Mouse (Mus musculus) Patski (cell line): ENCODE results near the gene Brd2. TPM values are rescaled to one million over a fixed set of nuclear protein-coding genes. Genes with fewer than 3 reads are reported as not detected.
"Not testable (repeated sequence)": the region's sequence is repeated elsewhere in the genome, so short reads cannot be mapped to it uniquely, and the experiment has no call there.

Source experiments
- ATAC-seq: fragments of 100-300 bp; one replicate; pipeline ENCODE4 v1.8.0; 2021
- CTCF ChIA-PET: fragments of 350-600 bp; sonication (Branson Sonifier 250); formaldehyde crosslinking; loops from one replicate; lab custom pipeline; 2022; ENCODE audit warnings: inconsistent platforms; lab: Charles Lee
- POLR2A ChIA-PET: fragments of 350-600 bp; sonication (Branson Sonifier 250); formaldehyde crosslinking; loops from one replicate; lab custom pipeline; 2022; ENCODE audit warnings: antibody characterized with exemption, inconsistent platforms; lab: Charles Lee
- DNase-seq: peaks from one replicate; pipeline ENCODE4 v3.0.0-alpha.2; 2011; ENCODE audit warnings: low read depth, low spot score
- H3K27me3 ChIP-seq: fragments of 371-371 bp; one replicate; pipeline ENCODE4 v1.5.1; 2021
- CTCF ChIP-seq: fragments of 100-300 bp; IDR thresholded peaks from one replicate; pipeline ENCODE4 v1.5.1; 2021
- in situ Hi-C: fragments of 300-500 bp; cut with MboI; formaldehyde crosslinking; loops from 3 replicates; pipeline ENCODE4 v1.11.1; 2018; ENCODE audit warnings: low pct_unique_long_range_greater_than_20kb, mixed read lengths
- polyA plus RNA-seq: library from polyadenylated mRNA; unstranded; gene quantifications from one replicate; pipeline ENCODE4 v1.2.3, GENCODE M21; 2021

Gene Brd2
- 239 TPM for polyA plus RNA-seq

DNA sequence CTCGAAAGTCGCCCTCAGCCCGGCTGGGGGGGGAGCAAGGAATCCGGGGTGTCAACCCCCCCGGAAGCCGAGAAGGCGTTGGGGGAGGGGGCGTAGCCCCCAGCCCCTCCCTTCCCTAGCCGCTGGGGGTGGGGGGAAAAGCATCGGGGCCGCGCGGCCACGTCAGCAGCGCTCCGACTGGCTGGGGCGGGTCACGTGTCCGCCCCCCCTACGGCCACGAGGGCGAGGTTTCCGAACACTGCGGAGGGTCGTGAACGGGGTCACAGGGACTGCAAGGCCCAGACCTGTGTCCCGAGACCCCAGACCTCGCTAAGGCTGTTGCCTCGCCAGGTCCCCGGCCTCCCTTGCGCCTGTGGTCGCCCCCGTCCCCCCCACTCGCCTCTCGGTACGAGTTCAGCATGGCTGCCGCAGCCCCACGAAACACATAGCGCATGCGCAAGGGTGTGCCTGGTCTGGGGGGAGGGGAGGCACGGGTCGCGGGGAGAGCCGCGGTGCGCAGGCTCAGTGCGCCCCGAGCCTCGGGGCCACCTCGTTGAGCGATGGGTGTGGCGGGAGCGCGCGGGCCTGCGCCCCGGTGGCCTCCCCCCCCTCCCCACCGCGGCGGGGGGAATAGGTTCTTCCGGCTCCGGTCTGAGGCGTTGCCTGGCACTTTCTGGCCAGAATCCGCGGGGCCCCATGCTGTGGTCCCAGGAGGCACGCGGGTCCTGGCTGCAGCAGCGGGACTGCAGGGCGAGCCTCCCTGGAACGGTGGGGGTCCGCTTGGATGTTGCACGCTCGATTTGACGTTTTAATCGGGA lies at the start of gene Brd2:
TSS of gene Brd2 (minus strand) at position 447 of the 797 bp plus-strand sequence.
- peak; percentile 23 for ATAC-seq
- ChIA-PET CTCF (interaction anchor here (4.4 to 6.9 kb wide), 2 partner anchors 12 kb away, joined by 33 to 42 read pairs; no protein-coding TSS in a partner anchor), POLR2A (interaction anchor here (0.8 to 1.4 kb wide), 4 partner anchors 7 to 13 kb away, joined by 3 to 5 read pairs (median 4); no protein-coding TSS in a partner anchor)
- in situ Hi-C loops = loop anchor here (25.0 kb wide), 1 partner anchor 1790 kb away; the partner anchor contains the start of genes Atat1, Mrps18b and Ppp1r10
- DNase-seq = peak; percentile 80
- no peaks in the 10 kb centered on the region for H3K27me3 ChIP-seq
- TF ChIP-seq CTCF = no peak

DNA sequence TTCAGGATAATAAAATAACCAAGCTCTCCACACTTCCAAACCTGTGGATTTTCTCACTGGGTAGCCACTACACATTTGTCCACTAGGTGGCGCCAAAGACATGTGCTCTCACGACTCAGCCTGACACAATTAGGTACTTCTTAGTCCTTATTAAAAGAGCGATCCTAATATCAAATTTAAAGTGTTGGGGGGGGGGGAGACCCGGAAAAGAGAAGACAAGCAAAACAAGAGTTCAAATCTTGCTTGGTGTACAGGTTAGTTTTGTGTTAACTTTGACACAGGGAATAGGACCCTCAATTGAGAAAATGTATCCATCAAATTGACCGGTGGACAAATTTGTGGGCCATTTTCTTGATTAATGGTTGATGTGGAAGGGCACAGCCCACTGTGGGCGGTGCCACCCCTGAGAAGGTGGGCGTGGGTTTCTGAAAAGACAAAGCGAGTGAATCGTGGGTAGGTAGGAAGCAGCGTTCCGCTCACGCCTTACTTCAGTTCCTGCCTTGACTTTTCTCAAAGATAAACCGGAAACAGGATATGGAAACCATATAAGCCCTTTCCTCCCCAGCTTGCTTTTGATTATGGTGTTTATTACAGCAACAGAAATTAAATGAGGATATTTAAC lies 48.6 kb upstream of the Brd2 start:
- peaks cover 8% of the 10 kb centered on the region for H3K27me3 ChIP-seq
- CTCF ChIA-PET = interaction anchor here (0.7 to 10.4 kb wide), 24 partner anchors 8 to 179 kb away, joined by 3 to 115 read pairs (median 4); partner anchors contain the start of genes H2-Ob and Tap2
- POLR2A ChIA-PET = interaction anchor here (0.7 to 1.5 kb wide), 4 partner anchors 33 to 93 kb away, joined by 3 to 4 read pairs (median 3); partner anchors contain the start of gene Tap2
- DNase-seq = no peak
- no peak for ATAC-seq
- in situ Hi-C loops = no loop called here
- TF ChIP-seq CTCF = peak; percentile 91

- ATAC-seq = no peak
- peaks cover 8% of the 10 kb centered on the region for H3K27me3 ChIP-seq
- TF ChIP-seq CTCF = no peak
- CTCF ChIA-PET = interaction anchor here (0.7 to 10.4 kb wide), 29 partner anchors 9 to 180 kb away, joined by 3 to 115 read pairs (median 4); partner anchors contain the start of genes H2-Ob and Tap2
- DNase-seq = no peak
- POLR2A ChIA-PET = interaction anchor here (0.5 to 1.5 kb wide), 5 partner anchors 33 to 92 kb away, joined by 3 to 4 read pairs (median 3); partner anchors contain the start of gene Tap2
- in situ Hi-C loops = no loop called here
These were observed 48.0 kb upstream of the Brd2 start for GRCm38 (mm10) chr17:34170487-34170876.

GRCm38 (mm10) chr17:34169279-34169678 lies 46.8 kb upstream of the Brd2 start:
- DNase-seq = no peak
- POLR2A ChIA-PET = no interaction called here

GRCm38 (mm10) chr17:34165033-34165730 lies 42.7 kb upstream of the Brd2 start:
- POLR2A ChIA-PET = interaction anchor here (0.7 to 1.5 kb wide), 4 partner anchors 30 to 46 kb away, joined by 4 to 5 read pairs (median 5); partner anchors contain the start of gene H2-DMa
- H3K27me3 ChIP-seq = no peaks in the 10 kb centered on the region
- in situ Hi-C loops = loop anchor here (5.0 kb wide), 2 partner anchors 63 to 88 kb away; no protein-coding TSS in a partner anchor
- TF ChIP-seq CTCF = peak; percentile 62
- DNase-seq = no peak
- no peak for ATAC-seq
- CTCF ChIA-PET = interaction anchor here (0.6 to 10.4 kb wide), 7 partner anchors 29 to 64 kb away, joined by 3 to 115 read pairs (median 5); no protein-coding TSS in a partner anchor

More at GRCm38 (mm10) chr17:34169279-34169678, 46.8 kb upstream of the Brd2 start:
- peaks cover 5% of the 10 kb centered on the region for H3K27me3 ChIP-seq
- TF ChIP-seq CTCF = peak; percentile 85
- in situ Hi-C loops = loop anchor here (5.0 kb wide), 2 partner anchors 67 to 92 kb away; no protein-coding TSS in a partner anchor
- CTCF ChIA-PET = interaction anchor here (0.7 to 10.4 kb wide), 13 partner anchors 10 to 180 kb away, joined by 3 to 115 read pairs (median 4); partner anchors contain the start of gene H2-Ob
- peak; percentile 38 for ATAC-seq

DNA sequence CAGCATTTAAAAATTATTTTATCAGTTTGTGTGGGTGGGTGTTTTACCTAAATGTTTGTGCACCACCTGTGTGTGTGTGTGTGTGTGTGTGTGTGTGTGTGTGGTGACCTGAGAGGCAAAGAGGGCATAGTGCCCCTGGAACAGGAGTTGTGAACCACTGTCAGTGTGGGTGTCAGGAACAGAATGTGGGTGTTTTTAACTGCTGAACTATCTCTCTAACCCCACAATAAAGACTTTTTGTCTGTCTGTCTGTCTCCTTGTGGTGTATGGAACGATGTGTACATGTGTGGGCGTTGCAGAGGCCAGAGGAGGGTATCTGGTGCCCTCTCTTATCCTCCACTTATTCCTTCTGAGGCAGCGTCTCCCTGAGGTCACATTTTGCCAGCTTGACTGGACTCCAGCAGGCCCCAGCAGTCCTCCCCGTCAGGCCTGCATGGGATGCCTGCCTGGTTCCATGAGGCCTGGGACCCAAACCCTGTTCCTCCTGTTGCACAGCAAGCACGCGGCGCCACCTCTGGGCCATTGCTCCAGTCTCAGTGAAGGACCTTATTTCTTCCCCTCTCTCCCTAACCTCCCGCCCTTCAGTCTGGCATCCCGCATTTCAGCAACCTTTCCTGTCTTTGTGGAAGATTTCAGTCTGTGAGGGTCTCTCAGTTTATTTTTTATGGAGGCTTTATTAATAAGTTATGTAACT lies 41.9 kb upstream of the Brd2 start:
- in situ Hi-C loops = no loop called here
- no peak for DNase-seq
- peak; percentile 72 for TF ChIP-seq CTCF
- no peak for ATAC-seq
- CTCF ChIA-PET = interaction anchor here (0.6 to 10.4 kb wide), 7 partner anchors 28 to 63 kb away, joined by 3 to 115 read pairs (median 5); no protein-coding TSS in a partner anchor
- no peaks in the 10 kb centered on the region for H3K27me3 ChIP-seq
- POLR2A ChIA-PET = interaction anchor here (0.9 kb wide), 1 partner anchor 45 kb away, joined by 5 read pairs; the partner anchor contains the start of gene H2-DMa

DNA sequence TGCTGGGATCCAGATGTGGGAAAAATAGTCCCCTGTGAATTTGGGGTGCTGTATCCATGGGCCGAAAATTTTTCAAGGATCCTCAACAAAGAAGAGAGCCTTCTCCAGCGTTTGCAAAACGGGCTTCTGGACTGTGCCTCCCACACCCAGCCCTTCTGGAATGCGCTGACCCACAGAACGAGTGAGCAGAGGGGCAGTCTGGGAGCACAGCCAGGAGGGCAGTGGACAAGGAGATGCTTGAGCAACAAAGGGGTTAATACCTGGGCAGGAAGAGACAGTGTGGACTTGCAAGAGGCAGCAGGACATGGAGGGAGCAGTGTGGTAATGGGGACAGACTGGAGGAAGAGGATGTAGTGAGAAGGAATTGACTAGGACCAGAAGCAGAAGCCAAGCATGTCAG lies 33.1 kb upstream of the Brd2 start:
- DNase-seq (no peak), ATAC-seq (no peak)
- CTCF ChIA-PET = no interaction called here
- in situ Hi-C loops = no loop called here
- H3K27me3 ChIP-seq = no peaks in the 10 kb centered on the region
- POLR2A ChIA-PET = no interaction called here
- no peak for TF ChIP-seq CTCF

GRCm38 (mm10) chr17:34152923-34153322 lies 30.5 kb upstream of the Brd2 start, which contains the start of gene H2-DMb1:
Gene H2-DMb1 (plus strand): TSS chr17:34153072.
- CTCF ChIA-PET = no interaction called here
- ATAC-seq (peak; percentile 94), DNase-seq (peak; percentile 71)
- POLR2A ChIA-PET = no interaction called here
- TF ChIP-seq CTCF = no peak
- H3K27me3 ChIP-seq = peaks cover 1% of the 10 kb centered on the region
- in situ Hi-C loops = no loop called here

DNA sequence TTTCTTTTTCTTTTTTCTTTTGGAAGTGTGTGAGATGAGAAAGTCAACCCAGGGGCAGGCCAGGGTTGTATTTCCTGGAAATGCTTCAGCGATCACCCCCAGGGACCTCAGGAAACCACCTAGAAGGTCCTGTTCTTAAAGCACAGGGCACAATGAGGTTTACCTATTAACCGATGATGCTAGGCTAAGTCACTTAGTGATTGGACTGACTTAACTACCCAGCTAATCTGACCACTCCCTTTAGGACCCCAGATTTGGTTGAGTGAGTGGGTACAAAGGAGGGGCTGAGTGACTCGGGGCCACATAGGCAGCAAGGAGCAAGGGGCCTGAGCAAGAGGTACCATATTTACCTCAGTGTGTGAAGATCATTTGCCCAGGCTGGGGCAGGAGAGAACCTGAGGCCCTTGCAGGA lies 22.5 kb upstream of the Brd2 start:
- CTCF ChIA-PET = no interaction called here
- no peak for TF ChIP-seq CTCF
- DNase-seq = no peak
- POLR2A ChIA-PET = no interaction called here
- in situ Hi-C loops = no loop called here
- ATAC-seq = no peak
- peaks cover 3% of the 10 kb centered on the region for H3K27me3 ChIP-seq

GRCm38 (mm10) chr17:34144221-34144620 lies 21.8 kb upstream of the Brd2 start:
- H3K27me3 ChIP-seq, ATAC-seq, DNase-seq, CTCF ChIA-PET, in situ Hi-C loops, POLR2A ChIA-PET: not testable (repeated sequence)
